Mouse (Mus musculus) forebrain, postnatal 0 days (tissue): ENCODE results near the gene Zbed3. TPM values are rescaled to one million over a fixed set of nuclear protein-coding genes. Genes with fewer than 3 reads are reported as not detected.
"Not testable (repeated sequence)": the region's sequence is repeated elsewhere in the genome, so short reads cannot be mapped to it uniquely, and the experiment has no call there.

ENCODE experiments used
- ATAC-seq: fragments of 200-750 bp; cut with Nextera tagmentation; 2 replicates; pipeline ENCODE4 v1.8.0; 2017; ENCODE audit warnings: mild to moderate bottlenecking, moderate library complexity
- DNase-seq: peaks from one replicate; pipeline ENCODE4 v3.0.0-alpha.2; 2015
- H3K27ac ChIP-seq: fragments of 300-500 bp; sonication (generic); 2 replicates; pipeline ENCODE4 v1.5.1; 2014; ENCODE audit warnings: low read depth, mild to moderate bottlenecking, antibody characterized with exemption, low read length, moderate library complexity, mixed read lengths
- H3K27me3 ChIP-seq: fragments of 300-500 bp; sonication (generic); 2 replicates; pipeline ENCODE4 v1.6.1; 2014; ENCODE audit warnings: mild to moderate bottlenecking, low read length, mixed read lengths; ENCODE audit not compliant: insufficient read depth
- H3K36me3 ChIP-seq: fragments of 300-500 bp; sonication (generic); 2 replicates; pipeline ENCODE4 v1.6.1; 2014; ENCODE audit warnings: mild to moderate bottlenecking, moderate library complexity; ENCODE audit not compliant: insufficient read depth
- H3K4me1 ChIP-seq: fragments of 300-500 bp; sonication (generic); 2 replicates; pipeline ENCODE4 v1.6.1; 2014; ENCODE audit warnings: antibody characterized with exemption; ENCODE audit not compliant: insufficient read depth
- H3K4me2 ChIP-seq: fragments of 300-500 bp; sonication (generic); 2 replicates; pipeline ENCODE4 v1.6.1; 2014; ENCODE audit warnings: low read depth, mild to moderate bottlenecking, moderate library complexity
- H3K4me3 ChIP-seq: fragments of 300-500 bp; sonication (generic); 2 replicates; pipeline ENCODE4 v1.5.1; 2014; ENCODE audit warnings: low read depth, low read length, mixed read lengths
- H3K9ac ChIP-seq: fragments of 300-500 bp; sonication (generic); 2 replicates; pipeline ENCODE4 v1.6.1; 2014; ENCODE audit warnings: mild to moderate bottlenecking
- H3K9me3 ChIP-seq: fragments of 300-500 bp; sonication (generic); 2 replicates; pipeline ENCODE4 v1.6.1; 2016; ENCODE audit warnings: low read length
- CTCF ChIP-seq: sonication (generic); IDR thresholded peaks from 2 replicates; pipeline ENCODE4 v1.5.1; 2016; ENCODE audit warnings: antibody characterized with exemption, control low read depth, low read depth
- WGBS: fragments of 180-500 bp; shearing (Covaris S2); extraction: QIAGEN DNeasy Blood & Tissue Kit; methylation state at CpG from one replicate; pipeline ENCODE4 v1.1.7; 2014; 5-methylcytosine and 5-hydroxymethylcytosine counted together
- polyA plus RNA-seq: library from polyadenylated mRNA; unstranded; fragments of >200 nt; fragmentation: Nextera tagmentation; extraction: Ambion mirVana; gene quantifications from 2 replicates; pipeline ENCODE4 v1.2.1, GENCODE M21; 2015
- total RNA-seq: library from RNA; depleted of rRNA; stranded (reverse); fragments of >200 nt; gene quantifications from 2 replicates; pipeline ENCODE4 v1.2.3, GENCODE M21; 2014; rRNA removed

The Zbed3 gene
- total and polyA plus RNA-seq, 2 experiments from 2014 or later, result 15.8 to 31.4 TPM

- ATAC-seq, result no peak
- peaks cover 73% of the 10 kb centered on the region for H3K36me3 ChIP-seq
Measured at GRCm38 (mm10) chr13:95363440-95363839, 40.0 kb downstream of the Zbed3 start.

DNA sequence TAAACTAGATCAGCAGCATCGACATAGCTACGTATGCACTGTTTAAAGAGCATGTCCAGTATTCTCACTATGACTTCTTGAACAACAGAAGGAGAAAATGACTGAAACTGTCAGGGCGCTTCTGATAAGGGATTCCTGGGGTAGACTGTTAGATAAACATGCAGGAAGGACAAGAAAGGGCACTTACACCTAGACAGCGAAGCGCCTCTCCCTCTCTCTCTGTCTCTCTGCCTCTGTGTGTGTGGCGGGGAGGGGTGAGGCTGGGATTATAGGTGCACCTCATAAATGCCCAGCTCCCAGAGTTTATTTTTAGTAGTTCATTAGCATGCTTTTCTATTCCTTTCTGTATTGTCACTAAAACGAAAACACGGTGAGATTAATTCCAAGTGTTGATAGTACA is 42.9 kb downstream of the Zbed3 start:
- no peak for DNase-seq
- Histone ChIP-seq H3K36me3 (peaks cover 77% of the 10 kb centered on the region), H3K9me3 (no peaks in the 10 kb centered on the region), H3K4me1 (no peaks in the 10 kb centered on the region), H3K4me3 (no peak overlapping the region), H3K27ac (no peak overlapping the region), H3K4me2 (no peak overlapping the region), H3K9ac (no peak overlapping the region), H3K27me3 (no peaks in the 10 kb centered on the region)
- WGBS, result 92% methylated on average over 8 of the region's 8 CpGs
- no peak for ATAC-seq
- no peak for TF ChIP-seq CTCF

More at GRCm38 (mm10) chr13:95363440-95363839, 40.0 kb downstream of the Zbed3 start:
- no peaks in the 10 kb centered on the region for H3K4me1 ChIP-seq
- no peaks in the 10 kb centered on the region for H3K27me3 ChIP-seq
- no peak overlapping the region for H3K4me3 ChIP-seq
- no peak for DNase-seq
- WGBS, result 89% methylated on average over 4 of the region's 4 CpGs
- H3K9ac ChIP-seq, result no peak overlapping the region
- no peak for TF ChIP-seq CTCF
- no peak overlapping the region for H3K4me2 ChIP-seq
- no peak overlapping the region for H3K27ac ChIP-seq
- no peaks in the 10 kb centered on the region for H3K9me3 ChIP-seq

GRCm38 (mm10) chr13:95374701-95375553 is 51.5 kb downstream of the Zbed3 start, which contains the start of gene Aggf1:
Aggf1 (minus strand) TSS chr13:95375352.
- WGBS, result 2% methylated on average over 86 of the region's 86 CpGs
- Histone ChIP-seq H3K9ac (peak within 1 kb of the TSS; percentile 84), H3K4me3 (peak within 1 kb of the TSS; percentile 95), H3K36me3 (peaks cover 11% of the 10 kb centered on the region), H3K4me1 (peaks cover 6% of the 10 kb centered on the region), H3K9me3 (no peaks in the 10 kb centered on the region), H3K27me3 (no peaks in the 10 kb centered on the region), H3K4me2 (peak within 1 kb of the TSS; percentile 90), H3K27ac (peak within 1 kb of the TSS; percentile 84)
- TF ChIP-seq CTCF, result no peak
- DNase-seq, result peak; percentile 93
- ATAC-seq, result peak; percentile 100

- DNase-seq, result no peak
- Histone ChIP-seq H3K4me3 (peak overlapping the region; percentile 95), H3K9ac (peak overlapping the region; percentile 84), H3K9me3 (no peaks in the 10 kb centered on the region), H3K4me1 (peaks cover 6% of the 10 kb centered on the region), H3K27me3 (no peaks in the 10 kb centered on the region), H3K4me2 (peak overlapping the region; percentile 90), H3K27ac (peak overlapping the region; percentile 84), H3K36me3 (peaks cover 5% of the 10 kb centered on the region)
- TF ChIP-seq CTCF, result no peak
- 20% methylated on average over 6 of the region's 6 CpGs for WGBS
- ATAC-seq, result peak; percentile 32
Measured at GRCm38 (mm10) chr13:95375554-95375914, 52.1 kb downstream of the Zbed3 start.

DNA sequence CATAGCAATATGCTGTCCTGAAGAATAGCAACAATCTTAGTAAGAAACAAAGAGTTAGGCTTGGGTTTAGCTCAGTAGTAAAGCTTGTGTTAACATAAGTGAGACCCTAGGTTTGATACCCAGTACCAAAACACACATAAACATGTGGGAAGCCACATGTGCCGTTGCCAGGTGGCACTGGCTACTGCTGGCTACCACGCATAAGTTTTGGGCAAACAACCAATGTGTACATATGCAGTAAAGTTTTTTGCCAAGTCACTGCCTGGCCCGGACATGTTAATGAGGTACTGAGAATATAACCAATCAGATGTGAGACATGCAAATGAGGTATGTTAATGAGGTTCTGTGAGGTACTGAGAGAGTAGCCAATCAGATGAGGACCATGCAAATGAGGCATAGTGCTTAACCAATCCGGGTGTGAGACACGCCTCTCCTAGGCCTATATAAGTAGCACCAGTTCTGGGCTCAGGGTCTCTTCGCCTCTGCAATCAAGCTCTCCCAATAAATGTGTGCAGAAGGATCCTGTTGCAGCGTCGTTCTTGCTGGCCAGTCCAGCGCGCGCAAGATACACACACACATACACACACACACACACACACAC is 53.4 kb downstream of the Zbed3 start:
- H3K27ac ChIP-seq, H3K4me3 ChIP-seq, H3K9me3 ChIP-seq, H3K4me2 ChIP-seq, DNase-seq, H3K9ac ChIP-seq, H3K27me3 ChIP-seq, H3K4me1 ChIP-seq, H3K36me3 ChIP-seq, ATAC-seq: not testable (repeated sequence)
- 95% methylated on average over 11 of the region's 11 CpGs for WGBS

GRCm38 (mm10) chr13:95378696-95379095 is 55.3 kb downstream of the Zbed3 start:
- H3K4me2 ChIP-seq, result no peak overlapping the region
- peaks cover 6% of the 10 kb centered on the region for H3K4me1 ChIP-seq
- ATAC-seq (no peak), DNase-seq (no peak)
- no peaks in the 10 kb centered on the region for H3K27me3 ChIP-seq
- no peak overlapping the region for H3K9ac ChIP-seq
- no peak for TF ChIP-seq CTCF
- H3K4me3 ChIP-seq, result no peak overlapping the region
- 92% methylated on average over 3 of the region's 3 CpGs for WGBS
- H3K9me3 ChIP-seq, result no peaks in the 10 kb centered on the region
- no peak overlapping the region for H3K27ac ChIP-seq
- no peaks in the 10 kb centered on the region for H3K36me3 ChIP-seq

DNA sequence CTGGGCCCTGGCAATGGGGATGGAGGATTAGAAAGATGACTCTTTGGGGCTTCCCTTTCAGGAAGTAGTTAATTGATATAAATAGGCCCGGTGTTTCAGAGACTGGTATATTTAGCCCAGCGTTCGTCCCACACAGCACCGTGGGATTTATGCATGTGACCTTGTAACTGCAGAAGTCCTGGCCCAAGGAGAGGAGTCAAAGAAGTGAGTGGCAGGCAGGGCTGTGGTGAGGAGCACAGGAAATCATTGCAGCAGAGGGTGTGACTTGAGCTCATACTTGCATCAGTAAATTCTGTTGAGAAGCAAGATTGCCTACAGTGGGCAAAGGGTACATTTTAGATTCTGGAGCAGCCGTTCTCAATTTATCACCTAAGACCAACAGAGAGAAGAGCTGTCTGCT is 59.0 kb downstream of the Zbed3 start:
- H3K9ac ChIP-seq, result no peak overlapping the region
- H3K27me3 ChIP-seq, result no peaks in the 10 kb centered on the region
- no peaks in the 10 kb centered on the region for H3K36me3 ChIP-seq
- H3K4me3 ChIP-seq, result no peak overlapping the region
- ATAC-seq (no peak), DNase-seq (no peak)
- WGBS, result 86% methylated on average over 5 of the region's 5 CpGs
- no peak for TF ChIP-seq CTCF
- no peaks in the 10 kb centered on the region for H3K9me3 ChIP-seq
- no peak overlapping the region for H3K4me2 ChIP-seq
- no peak overlapping the region for H3K27ac ChIP-seq
- no peaks in the 10 kb centered on the region for H3K4me1 ChIP-seq

Other genes starting within 250 kb of the Zbed3 start
- 15.5 and 21.1 TPM in 2 replicates for gene Pde8b, start 73.3 kb upstream of the Zbed3 start, total RNA-seq
- 4.8 and 6.5 TPM in 2 replicates for gene Pde8b, start 73.3 kb upstream of the Zbed3 start, polyA plus RNA-seq
- 34.3 and 36.5 TPM in 2 replicates for gene Aggf1, start 51.7 kb downstream of the Zbed3 start, total RNA-seq
- 31.0 and 32.8 TPM in 2 replicates for gene Aggf1, start 51.7 kb downstream of the Zbed3 start, polyA plus RNA-seq
- 4.5 and 4.6 TPM in 2 replicates for gene Crhbp, start 121.3 kb downstream of the Zbed3 start, total RNA-seq
- gene Crhbp, start 121.3 kb downstream of the Zbed3 start, polyA plus RNA-seq, result 5.1 and 5.5 TPM in 2 replicates
- gene S100z, start 155.1 kb downstream of the Zbed3 start, total RNA-seq, result not detected in 2 replicates
- not detected in 2 replicates for gene S100z, start 155.1 kb downstream of the Zbed3 start, polyA plus RNA-seq
- 0.19 and 0.23 TPM in 2 replicates for gene F2rl1, start 201.6 kb downstream of the Zbed3 start, total RNA-seq
- 0.05 and 0.13 TPM in 2 replicates for gene F2rl1, start 201.6 kb downstream of the Zbed3 start, polyA plus RNA-seq